Mouse (Mus musculus) liver, postnatal 0 days (tissue): ENCODE results near the gene Ninj2.

ENCODE experiments used
- CTCF ChIP-seq: sonication (generic); IDR thresholded peaks from 2 replicates; pipeline ENCODE4 v1.5.1; 2016; ENCODE audit warnings: antibody characterized with exemption, low read depth
- EP300 ChIP-seq: IDR thresholded peaks from 2 replicates; pipeline ENCODE4 v1.6.1; 2016; ENCODE audit warnings: antibody characterized with exemption, low read depth, mild to moderate bottlenecking

- TF ChIP-seq EP300 = no peak
- no peak for TF ChIP-seq CTCF
Measured at GRCm38 (mm10) chr6:120180492-120180891, 87.3 kb downstream of the Ninj2 start.
